Comparison of ENCODE assay signal across 8 mouse cellular contexts in genomic region chr9:54661605-54662377, GRCm38 (mm10). TPM values are rescaled to one million over a fixed set of nuclear protein-coding genes. Genes with fewer than 3 reads are reported as not detected.
DNase-seq lines count a peak whose midpoint lies in the region; ATAC-seq and TF ChIP-seq lines count a peak whose summit lies in the region.

Acsbg1 (minus strand) TSS chr9:54661870.

- H3K27ac ChIP-seq in cerebellum, adult 2 months (ENCODE audit: insufficient read depth, low read length) = no peak within 1 kb of the TSS
- H3K27ac ChIP-seq in forebrain, embryonic 16.5 days (ENCODE audit: low read length) = peak within 1 kb of the TSS; percentile 49
- peak within 1 kb of the TSS; percentile 68 for H3K27ac ChIP-seq in neural tube, embryonic 15.5 days (replicated peaks)

- H3K4me1 ChIP-seq in cerebellum, adult 2 months (ENCODE audit: control insufficient read depth, insufficient read depth, low read length) = no peaks in the 10 kb centered on the region
- peaks cover 15% of the 10 kb centered on the region for H3K4me1 ChIP-seq in forebrain, embryonic 16.5 days (replicated peaks; ENCODE audit: control insufficient read depth, insufficient read depth, low read length)
- peaks cover 9% of the 10 kb centered on the region for H3K4me1 ChIP-seq in neural tube, embryonic 15.5 days

- peak; percentile 24 to 35 for DNase-seq in cerebellum, adult 2 months
- DNase-seq in cerebellum, adult 8-10 months = no peak
- DNase-seq in adrenal gland, adult 8-10 months = no peak
- peak; percentile 16 for DNase-seq in left cerebral cortex, adult 11 months (ENCODE audit: low spot score)
- DNase-seq in lung, postnatal 14 days = no peak
- no peak for DNase-seq in lung, postnatal 25 days (ENCODE audit: low spot score)

- TF ChIP-seq POLR2A in cerebellum, adult 2 months (IDR thresholded peaks at IDR 0.05; ENCODE audit: borderline replicate concordance, insufficient read depth, low read length) = no peak

- peak within 1 kb of the TSS; percentile 38 for H3K4me3 ChIP-seq in cerebellum, adult 2 months (replicated peaks; ENCODE audit: insufficient read depth, low read depth, low read length)
- peak within 1 kb of the TSS; percentile 9; the same call in 1 of the 2 replicates for H3K4me3 ChIP-seq in forebrain, embryonic 16.5 days (replicated peaks; ENCODE audit: low read length)
- peak within 1 kb of the TSS; percentile 14; the same call in 1 of the 2 replicates for H3K4me3 ChIP-seq in neural tube, embryonic 15.5 days (replicated peaks)

- no peak for TF ChIP-seq CTCF in cerebellum, adult 2 months (IDR thresholded peaks at IDR 0.05; ENCODE audit: borderline replicate concordance, insufficient read depth, low read depth, low read length)

- H3K9me3 ChIP-seq in forebrain, embryonic 16.5 days (ENCODE audit: control insufficient read depth, low read length) = no peaks in the 10 kb centered on the region
- no peaks in the 10 kb centered on the region for H3K9me3 ChIP-seq in neural tube, embryonic 15.5 days (replicated peaks)

- H3K4me2 ChIP-seq in forebrain, embryonic 16.5 days (ENCODE audit: low read length) = peak within 1 kb of the TSS; percentile 35
- peak within 1 kb of the TSS; percentile 40 for H3K4me2 ChIP-seq in neural tube, embryonic 15.5 days

- peak; percentile 87 for ATAC-seq in forebrain, embryonic 16.5 days
- peak; percentile 85; the same call in 1 of the 2 replicates for ATAC-seq in neural tube, embryonic 15.5 days (ENCODE audit: low FRiP score)

- no peaks in the 10 kb centered on the region for H3K36me3 ChIP-seq in forebrain, embryonic 16.5 days (ENCODE audit: control insufficient read depth, insufficient read depth)
- H3K36me3 ChIP-seq in neural tube, embryonic 15.5 days = no peaks in the 10 kb centered on the region

- WGBS in cerebellum, adult 2 months = 19% methylated on average over 10 of the region's 10 CpGs
- 2% methylated on average over 10 of the region's 10 CpGs for WGBS in forebrain, embryonic 16.5 days
- WGBS in neural tube, embryonic 15.5 days = 5% methylated on average over 10 of the region's 10 CpGs

- H3K9ac ChIP-seq in forebrain, embryonic 16.5 days (replicated peaks; ENCODE audit: low read depth, low read length) = peak within 1 kb of the TSS; percentile 29; the same call in 1 of the 2 replicates
- no peak within 1 kb of the TSS for H3K9ac ChIP-seq in neural tube, embryonic 15.5 days (replicated peaks)

- H3K27me3 ChIP-seq in cerebellum, adult 2 months (ENCODE audit: control insufficient read depth, insufficient read depth, low read length) = no peaks in the 10 kb centered on the region
- H3K27me3 ChIP-seq in forebrain, embryonic 16.5 days (replicated peaks; ENCODE audit: control insufficient read depth, insufficient read depth, low read length) = no peaks in the 10 kb centered on the region
- H3K27me3 ChIP-seq in neural tube, embryonic 15.5 days (replicated peaks) = no peaks in the 10 kb centered on the region

RNA-seq across cellular contexts. Expression of gene Acsbg1, which starts in this region (rescaled TPM):
- 270 and 289 TPM in 2 replicates for polyA plus RNA-seq in cerebellum, adult 2 months (2012; rRNA removed)
- 100 to 1,000 TPM; 259 to 564 (median 438) TPM for total RNA-seq in adrenal gland, adult 8-10 months (2022)
- 19.5 and 22.6 TPM in 2 replicates for polyA plus RNA-seq in forebrain, embryonic 16.5 days (2015; fragmentation: Nextera tagmentation; extraction: Ambion mirVana)
- polyA plus RNA-seq in neural tube, embryonic 15.5 days (2015; fragmentation: Nextera tagmentation; extraction: Ambion mirVana) = 39.1 and 40.9 TPM in 2 replicates

Comparison
In these comparisons a context has a peak if more than half of its experiments do, and no peak if none do; other contexts are left out.
1. DNase-seq: peak in cerebellum, adult 2 months (2 of 2) and left cerebral cortex, adult 11 months (single experiment); none in cerebellum, adult 8-10 months (single experiment), adrenal gland, adult 8-10 months (single experiment), lung, postnatal 14 days (single experiment) and lung, postnatal 25 days (single experiment).
2. Peak in every context shown above with its lines, with median percentiles within 50 percentile points of each other: H3K4me3 ChIP-seq.